Mouse (Mus musculus): ENCODE data around the gene Hcar2. TPM values are rescaled to one million over a fixed set of nuclear protein-coding genes. Genes with fewer than 3 reads are reported as not detected.

Hcar2 gene
- total RNA-seq (2015) = 2.7 and 11.6 TPM in 2 replicates
- total RNA-seq (2017) = 1.3 and 4.0 TPM in 2 replicates

DNA sequence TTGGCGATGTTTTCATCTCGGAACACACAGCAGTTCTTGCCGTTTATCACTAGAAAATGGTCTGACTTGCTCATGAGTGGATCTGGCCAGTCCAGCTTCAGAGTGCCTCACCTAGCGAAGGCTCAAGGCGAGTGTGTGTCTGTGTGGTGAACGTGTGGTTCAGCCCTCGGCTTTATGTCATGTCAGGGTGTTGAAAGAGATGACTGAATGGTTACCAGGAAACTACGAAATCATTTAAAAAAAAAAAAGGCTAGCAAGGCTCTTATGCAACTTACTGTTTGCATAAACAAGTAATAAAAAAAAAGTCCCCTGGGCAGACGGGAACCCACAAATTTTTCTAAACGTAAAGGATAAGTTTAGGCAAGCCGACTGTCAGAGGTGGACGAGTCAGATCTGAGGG lies at the start of gene Hcar2:
Gene Hcar2, minus strand, starts transcription at position 135 of the 400 bp plus-strand sequence.
- ATAC-seq (replicated peaks; ENCODE audit: poor library complexity) = peak; percentile 87

DNA sequence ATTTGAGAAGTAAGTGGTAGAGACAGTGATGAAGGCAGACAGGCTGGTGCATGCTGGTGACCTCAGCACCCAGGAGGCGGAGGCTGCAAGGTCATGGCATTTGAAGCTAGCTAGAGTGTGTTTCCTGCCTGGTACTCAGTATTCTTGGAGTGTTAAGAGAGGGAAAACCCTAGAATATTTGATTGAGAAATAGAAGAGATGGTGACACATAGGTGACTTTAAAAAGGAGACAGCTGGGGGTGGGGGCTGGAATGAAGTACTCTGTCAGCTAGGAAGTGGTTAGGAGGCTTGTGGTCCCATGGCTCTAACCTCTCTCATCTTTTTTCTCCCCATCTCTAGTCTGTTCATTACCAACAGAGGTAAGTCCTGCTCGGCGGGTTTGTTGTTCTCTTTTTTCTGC lies 49.6 kb upstream of the Hcar2 start:
- no peak for ATAC-seq (replicated peaks; ENCODE audit: poor library complexity)

DNA sequence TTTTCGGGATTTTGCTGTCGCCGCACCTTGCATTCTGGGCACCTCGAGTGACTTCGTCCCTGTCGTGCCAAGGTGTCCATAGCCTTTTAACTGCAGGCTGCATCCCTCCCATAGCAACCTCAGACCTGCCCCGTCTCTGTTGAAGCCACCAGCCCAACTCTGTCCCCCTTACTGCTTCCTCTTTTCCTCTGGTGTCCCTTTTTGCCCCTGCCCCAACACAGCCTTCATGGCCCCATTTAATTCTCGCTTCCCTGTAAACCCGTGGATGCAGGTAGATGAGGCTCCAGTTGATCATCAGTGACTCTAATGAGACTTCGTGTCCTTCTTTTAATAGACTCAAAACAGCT lies 42.3 kb upstream of the Hcar2 start:
- ATAC-seq (replicated peaks; ENCODE audit: poor library complexity) = 0 out of 2 replicates have a peak, but pooled peaks have one; percentile 9

DNA sequence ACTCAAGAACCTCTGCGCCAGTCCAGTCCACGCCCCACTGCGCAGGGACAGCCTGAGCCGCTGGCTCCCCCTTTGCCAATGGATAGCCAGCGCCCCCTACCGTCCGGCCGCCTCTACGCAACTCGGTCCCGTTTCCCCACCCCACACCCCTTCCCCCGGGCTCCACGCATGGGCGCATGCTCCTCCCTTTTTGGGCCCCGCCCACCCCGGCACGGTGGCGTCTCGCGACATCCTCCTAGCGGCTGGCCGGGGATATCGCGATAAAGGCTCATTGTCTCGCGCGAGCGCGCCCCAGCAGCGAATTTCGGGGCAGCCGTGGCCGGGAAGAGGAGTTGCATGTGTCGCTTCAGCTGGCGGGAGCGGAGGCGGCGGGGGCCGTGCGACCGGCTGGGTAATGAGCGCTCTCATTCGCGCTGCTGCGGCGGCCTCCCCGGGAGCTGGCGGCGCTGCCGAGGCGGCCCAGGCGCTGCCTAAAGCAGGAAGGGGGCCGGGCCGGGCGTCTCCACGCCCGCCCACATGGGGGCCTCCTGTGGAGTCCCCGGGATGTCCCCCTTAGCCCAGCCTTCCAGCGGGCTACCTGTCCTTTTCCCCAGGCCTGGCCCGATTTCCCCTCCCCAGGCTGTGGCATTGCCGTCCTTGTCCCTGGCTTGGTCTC lies 41.8 kb upstream of the Hcar2 start, which contains the start of gene Denr:
Gene Denr, plus strand, starts transcription at position 200 of the 655 bp plus-strand sequence.
- peak; percentile 97 for ATAC-seq (replicated peaks; ENCODE audit: poor library complexity)

DNA sequence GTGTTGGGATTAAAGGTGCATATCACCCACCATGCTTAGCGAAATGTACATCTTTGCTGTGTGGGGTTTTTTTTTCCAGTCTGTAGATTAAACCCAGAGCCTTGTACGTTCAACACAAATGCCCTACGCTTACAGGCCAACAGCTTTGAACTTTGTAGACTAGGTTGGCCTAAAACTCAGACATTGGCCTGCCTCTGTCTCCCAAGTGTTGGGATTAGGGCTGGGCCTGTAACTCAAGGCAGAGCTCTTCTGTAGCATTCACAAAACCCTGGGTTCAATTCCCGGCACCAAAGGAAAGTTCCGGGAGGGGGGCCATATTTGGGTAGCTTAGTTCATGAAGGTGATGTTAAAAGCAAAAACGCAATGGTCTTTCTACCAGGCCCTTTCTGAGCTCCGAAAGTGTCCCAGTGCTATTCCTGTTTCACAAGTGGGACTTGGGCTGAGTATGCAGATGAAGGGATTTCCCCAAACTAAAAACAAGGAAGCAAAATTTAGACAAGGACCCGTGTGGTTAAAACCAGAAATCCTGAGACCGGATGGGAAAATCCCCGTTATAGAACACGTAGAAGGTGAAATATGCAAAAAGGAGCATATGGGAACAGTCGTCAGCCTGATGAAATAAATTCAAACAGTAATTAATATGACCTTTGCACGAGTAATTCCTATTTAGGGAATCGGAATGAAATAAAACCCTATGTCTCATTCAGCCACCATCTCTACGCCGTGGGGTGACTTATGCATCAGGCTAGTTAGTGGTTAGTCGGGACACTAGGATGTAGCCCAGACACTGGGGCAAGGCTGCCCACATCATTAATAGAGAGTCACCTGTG lies 41.1 kb upstream of the Hcar2 start:
- ATAC-seq (replicated peaks; ENCODE audit: poor library complexity) = no peak

DNA sequence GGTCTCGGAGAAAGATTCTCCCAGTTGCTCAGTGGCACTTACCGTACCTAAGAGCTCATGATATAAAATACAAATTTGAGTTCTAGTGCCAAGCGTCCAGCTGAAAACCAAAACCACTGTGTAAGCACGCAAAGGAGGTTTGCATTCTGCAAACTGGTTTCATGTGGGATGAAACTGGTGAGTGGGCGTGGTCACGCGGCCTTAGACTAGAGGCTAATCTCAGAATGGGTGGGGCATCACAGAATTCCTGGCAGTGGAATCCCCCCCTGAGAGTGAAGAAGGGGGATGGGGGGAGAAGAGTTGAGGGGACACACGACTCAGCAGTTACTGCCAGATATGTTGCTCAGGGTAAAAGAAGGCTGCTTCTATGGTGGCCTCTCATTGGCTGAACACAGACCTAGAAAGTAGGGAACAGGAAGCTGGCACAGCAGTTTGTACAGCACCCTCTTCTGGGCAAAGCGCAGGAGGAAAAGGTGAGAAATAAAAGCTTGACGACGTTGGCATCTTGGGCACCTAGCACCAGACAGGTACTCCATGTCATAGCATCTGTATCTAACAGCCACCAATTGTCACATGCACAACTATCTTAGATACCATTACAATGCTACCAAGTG lies 38.9 kb upstream of the Hcar2 start:
- no peak for ATAC-seq (replicated peaks; ENCODE audit: poor library complexity)

DNA sequence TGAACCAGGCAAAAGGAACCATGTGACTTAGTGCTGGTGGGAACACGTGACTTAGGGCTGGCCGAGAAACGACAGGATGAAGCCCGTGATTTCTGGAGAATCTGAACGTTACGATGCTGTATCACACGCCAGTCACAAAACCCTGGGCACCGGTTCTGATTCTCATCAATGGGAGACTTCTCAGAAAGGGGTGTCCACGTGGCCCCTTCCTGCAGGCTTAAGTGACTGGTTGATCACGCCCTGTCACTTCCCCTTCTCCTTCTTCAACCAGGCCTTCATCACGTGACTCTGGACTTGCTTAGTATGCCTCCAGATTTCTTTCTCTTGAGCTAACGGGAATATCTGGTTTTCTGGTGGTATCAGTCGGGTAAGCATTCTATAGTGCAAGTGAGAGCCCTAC lies 32.1 kb upstream of the Hcar2 start:
- ATAC-seq (replicated peaks; ENCODE audit: poor library complexity) = peak; percentile 66

DNA sequence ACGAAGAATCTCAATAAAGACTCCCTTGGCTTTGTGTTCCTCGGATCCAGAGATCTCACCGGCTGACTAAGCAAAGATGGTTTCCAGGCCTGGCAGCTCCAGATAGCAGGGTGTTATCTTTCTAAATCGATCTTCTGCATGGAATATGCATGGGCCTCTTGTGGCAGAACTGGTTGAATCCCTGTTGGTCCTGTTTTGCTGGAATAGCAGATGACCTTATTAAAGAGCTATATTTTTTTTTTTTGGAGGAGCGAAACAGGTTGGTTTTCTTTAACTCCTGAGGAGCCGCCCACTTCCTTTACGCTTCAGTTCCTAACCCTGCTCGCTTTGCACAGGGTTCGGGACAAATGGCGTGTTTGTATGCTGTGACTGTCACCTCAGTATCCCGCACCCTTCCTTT lies 31.1 kb upstream of the Hcar2 start:
- ATAC-seq (replicated peaks; ENCODE audit: poor library complexity) = no peak

DNA sequence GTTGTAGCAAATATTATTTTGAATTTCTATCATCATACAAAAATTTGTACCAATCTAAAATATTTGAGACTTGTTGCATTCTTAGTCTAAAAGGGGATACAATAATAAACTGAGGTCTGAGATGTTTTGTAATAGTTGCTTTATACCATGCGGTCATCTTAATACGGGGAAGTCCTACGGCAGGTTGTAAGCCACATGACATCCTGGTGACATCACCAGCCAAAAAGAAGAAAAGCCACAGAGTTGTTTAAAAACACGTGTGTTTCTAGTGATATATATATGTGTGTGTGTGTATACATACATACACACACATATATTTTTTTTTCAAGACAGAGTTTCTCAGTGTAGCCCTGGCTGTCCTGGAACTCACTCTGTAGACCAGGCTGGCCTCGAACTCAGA lies 28.2 kb upstream of the Hcar2 start:
- ATAC-seq (replicated peaks; ENCODE audit: poor library complexity) = 0 out of 2 replicates have a peak, but pooled peaks have one; percentile 23

DNA sequence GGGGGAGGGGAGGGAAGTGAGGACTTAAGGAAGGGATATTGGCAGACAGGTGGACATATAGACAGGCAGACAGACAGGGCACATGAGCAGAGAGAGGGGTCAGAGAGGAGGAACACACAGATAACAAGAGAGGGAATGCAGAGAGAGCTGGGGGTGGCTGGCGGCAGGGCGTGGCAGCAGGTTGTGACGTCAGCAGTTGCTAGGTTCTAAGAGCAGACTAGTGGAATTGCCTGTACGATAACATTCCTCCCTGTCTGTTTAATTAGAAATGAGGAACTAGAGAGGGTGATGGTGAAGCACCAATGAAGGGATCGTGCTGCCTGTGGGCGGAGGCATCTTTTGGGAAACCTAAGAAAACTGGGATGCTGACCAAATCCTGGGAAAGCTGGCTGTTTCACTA lies 26.4 kb upstream of the Hcar2 start:
- ATAC-seq (replicated peaks; ENCODE audit: poor library complexity) = peak; percentile 95

DNA sequence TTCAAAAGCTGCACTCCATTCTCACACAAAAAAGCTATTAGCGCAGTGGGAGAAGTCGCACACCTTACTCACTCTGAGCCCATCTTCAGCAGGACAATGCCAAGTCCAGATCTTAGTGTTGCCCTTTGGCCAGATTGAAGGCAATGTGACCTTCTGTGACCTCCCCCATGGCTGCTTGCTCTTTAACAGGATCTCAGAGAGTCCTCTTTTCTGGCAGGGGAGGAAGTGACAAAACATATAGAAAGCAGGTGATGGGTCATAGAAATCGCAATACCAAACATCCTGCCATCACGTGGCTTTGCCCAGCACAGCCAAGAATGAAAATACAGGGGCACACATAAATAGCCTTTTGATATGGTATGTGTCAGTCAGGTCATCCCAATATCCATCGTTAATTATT lies 25.7 kb upstream of the Hcar2 start:
- ATAC-seq (replicated peaks; ENCODE audit: poor library complexity) = no peak

DNA sequence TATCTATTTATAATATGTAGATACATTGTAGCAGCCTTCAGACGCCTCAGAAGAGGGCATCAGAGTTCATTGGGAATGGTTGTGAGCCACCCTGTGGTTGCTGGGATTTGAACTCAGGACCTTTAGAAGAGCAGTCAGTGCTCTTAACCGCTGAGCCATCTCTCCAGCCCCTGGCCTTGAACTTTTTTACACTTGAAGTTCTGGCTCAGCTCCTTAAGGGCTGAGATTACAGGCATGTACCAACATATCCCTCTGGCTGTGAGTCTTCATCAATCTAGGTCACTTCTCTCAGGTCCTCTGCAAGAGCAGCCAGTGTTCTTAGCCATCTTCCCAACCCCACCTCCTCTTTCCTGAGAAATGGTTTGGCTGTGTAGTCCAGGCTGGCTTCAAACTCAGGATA lies 25.0 kb upstream of the Hcar2 start:
- ATAC-seq (replicated peaks; ENCODE audit: poor library complexity) = no peak

DNA sequence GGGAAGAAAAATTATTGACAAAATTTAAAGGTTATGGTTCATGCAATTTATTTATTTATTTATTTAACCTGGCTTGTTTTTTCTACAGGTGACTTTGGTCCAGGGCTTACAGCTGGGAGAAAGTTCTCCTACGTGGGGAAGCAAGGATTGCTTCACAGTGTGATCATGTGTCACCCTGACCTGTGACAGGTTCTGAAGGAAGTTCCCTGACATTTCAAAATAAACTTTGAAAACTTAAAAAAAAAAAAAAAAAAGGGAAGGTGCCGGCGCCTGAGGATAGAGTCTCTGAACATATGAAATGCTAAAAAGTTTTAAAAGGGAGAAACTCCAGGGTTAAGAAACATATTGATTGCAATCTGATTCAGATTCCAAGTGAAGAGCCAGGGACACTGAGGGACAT lies 21.1 kb upstream of the Hcar2 start:
- peak; percentile 63 for ATAC-seq (replicated peaks; ENCODE audit: poor library complexity)

DNA sequence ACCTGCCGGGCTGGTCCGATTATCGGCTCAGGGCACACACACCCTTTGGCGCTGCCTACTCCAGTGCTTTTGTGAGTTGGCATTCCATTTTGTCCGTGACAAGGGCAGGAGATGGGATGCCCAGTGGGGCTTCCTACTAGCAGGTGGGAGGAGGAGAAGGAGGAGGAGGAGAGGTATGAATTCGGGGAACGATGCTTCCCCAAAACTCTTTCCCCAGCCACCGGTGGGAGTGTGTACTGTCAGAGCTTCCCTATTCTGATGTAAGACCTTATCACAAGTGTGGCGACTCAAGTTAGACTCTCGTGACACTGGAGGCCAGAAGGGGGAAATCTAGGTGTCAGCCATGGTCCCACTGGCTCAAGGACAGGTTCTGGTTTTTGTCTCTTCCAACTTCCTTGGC lies 19.0 kb upstream of the Hcar2 start:
- peak; percentile 76 for ATAC-seq (replicated peaks; ENCODE audit: poor library complexity)

DNA sequence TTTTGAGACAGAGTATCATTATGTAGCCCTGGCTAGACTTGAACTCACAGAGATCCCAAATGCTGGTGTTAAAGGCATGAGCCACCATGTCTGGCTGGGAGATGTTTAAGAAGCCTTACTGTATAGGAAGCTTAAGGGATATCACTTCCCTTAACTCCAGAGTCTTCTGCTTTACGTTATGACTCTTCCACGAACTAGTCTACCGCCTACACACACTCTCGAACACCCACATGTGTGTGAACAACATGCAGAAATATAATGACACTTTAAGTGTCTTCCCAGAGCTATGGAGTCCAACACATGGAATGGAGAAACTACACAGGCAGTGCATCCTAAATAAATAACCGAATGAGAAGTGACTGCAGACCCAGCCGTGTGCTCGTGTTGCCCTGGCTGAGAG lies 18.6 kb upstream of the Hcar2 start:
- ATAC-seq (replicated peaks; ENCODE audit: poor library complexity) = no peak

DNA sequence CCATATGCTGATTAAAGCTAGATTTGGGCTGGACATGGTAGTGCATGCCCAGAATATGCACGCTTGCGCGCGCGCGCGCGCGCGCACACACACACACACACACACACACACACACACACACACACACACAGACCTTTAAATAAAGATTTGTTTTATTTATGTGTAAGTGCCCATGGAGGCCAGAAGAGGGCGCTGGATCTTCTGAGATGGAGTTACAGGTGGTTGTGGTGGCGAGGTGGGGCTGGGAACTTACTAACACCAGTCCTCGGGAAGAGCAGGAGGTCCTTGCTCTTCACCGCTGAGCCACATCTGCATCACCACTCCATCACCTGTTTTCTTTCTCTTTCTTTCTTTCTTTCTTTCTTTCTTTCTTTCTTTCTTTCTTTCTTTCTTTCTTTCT lies 15.5 kb upstream of the Hcar2 start:
- no peak for ATAC-seq (replicated peaks; ENCODE audit: poor library complexity)

DNA sequence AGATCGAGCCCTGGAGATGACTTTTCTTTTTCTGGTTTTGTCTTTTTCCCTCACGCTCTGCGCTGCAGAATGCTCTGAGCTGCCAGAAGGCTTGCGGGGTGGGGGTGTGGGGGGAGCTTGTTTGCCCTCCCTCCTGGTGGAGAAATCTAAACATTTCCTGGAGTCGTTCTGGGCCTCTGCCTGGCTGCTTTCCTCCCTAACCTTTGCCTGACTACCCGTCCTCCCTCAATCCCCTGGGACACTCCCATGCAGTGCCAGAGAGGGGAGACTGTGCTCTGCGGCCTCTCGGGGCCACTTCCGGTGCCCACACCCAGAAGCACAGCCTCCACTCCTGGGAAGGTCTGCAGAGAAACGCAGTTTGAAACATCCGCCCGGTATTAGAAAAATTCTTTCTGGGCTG lies 14.6 kb upstream of the Hcar2 start, which contains the start of gene Hcar1:
Gene Hcar1, minus strand, starts transcription at position 93 of the 400 bp plus-strand sequence.
- ATAC-seq (replicated peaks; ENCODE audit: poor library complexity) = no peak

DNA sequence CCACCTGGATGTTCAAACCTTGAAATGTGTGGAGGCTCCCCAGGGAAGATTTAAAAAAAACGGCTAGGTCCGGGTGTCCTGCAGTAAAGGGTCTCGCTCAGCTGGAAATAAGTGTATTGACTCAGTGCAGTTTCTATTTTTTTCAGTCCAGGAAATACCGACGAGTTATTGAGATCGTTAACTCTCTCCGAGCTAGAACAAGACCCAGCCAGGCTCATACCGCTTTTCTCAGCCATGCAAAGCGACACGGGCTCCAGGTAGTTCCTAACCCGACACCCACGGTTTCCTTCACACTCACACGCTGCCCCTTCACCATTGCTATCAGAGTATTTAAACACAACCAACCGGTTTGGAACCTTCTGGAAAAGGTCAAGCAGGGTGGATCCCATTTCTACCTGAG lies 12.8 kb upstream of the Hcar2 start:
- ATAC-seq (replicated peaks; ENCODE audit: poor library complexity) = no peak

DNA sequence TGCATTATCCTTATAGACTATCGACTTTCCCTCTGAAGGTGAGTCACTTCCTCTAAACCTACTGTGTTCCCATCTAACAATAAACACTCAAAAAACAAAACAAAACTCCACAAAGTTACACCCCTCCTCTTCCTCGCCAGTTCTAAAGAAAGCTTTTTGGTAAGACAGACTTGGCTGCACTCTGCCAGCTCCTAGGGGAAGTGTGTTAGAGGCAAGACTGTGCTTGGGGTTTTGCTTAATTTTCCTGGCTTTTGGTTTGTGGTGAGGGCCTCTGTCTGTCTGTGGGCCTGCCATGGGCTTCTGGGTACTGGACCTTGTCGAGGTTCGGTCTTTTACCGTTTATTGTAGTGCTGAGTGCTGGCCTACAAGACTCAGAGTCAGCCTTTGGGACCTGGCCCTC lies 8.9 kb upstream of the Hcar2 start:
- ATAC-seq (replicated peaks; ENCODE audit: poor library complexity) = 0 out of 2 replicates have a peak, but pooled peaks have one; percentile 9

DNA sequence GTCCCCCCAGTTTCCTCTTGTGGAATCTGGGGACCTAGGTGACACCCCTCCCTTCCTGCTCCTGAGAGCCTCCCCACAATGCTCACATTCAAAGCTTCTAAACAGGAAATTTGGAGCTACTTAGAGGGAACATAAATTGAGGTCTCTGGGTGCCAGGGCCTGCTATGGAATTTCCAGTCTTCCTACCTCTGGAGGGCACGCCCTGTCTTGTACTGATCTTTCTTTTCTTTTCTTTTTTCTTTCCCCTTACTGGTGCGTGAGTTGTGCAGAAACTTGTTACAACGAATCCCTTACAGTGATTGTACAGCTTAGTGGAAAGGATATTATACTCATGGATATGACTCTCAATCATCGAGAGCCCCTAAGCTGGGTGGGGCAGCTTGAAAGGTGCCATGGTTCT lies 4.3 kb upstream of the Hcar2 start:
- ATAC-seq (replicated peaks; ENCODE audit: poor library complexity) = no peak

DNA sequence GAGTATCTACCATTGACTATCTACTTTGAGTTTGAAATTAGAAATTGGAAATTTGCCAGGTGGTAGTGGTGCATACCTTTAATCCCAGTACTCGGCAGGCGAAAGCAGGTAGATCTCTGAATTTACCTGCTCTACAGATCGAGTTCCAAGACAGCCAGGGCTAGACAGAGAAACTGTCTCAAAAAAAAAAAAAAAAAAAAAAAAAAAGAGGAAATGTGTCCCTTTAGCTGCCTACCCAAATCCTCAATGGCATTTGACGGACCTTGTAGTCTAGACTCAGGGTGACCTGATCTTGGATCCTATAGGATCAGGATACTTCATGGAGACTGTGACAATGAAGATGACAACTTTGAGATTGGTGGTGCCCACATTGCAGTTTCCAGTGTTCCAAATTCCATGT lies 1.2 kb upstream of the Hcar2 start:
- no peak for ATAC-seq (replicated peaks; ENCODE audit: poor library complexity)

DNA sequence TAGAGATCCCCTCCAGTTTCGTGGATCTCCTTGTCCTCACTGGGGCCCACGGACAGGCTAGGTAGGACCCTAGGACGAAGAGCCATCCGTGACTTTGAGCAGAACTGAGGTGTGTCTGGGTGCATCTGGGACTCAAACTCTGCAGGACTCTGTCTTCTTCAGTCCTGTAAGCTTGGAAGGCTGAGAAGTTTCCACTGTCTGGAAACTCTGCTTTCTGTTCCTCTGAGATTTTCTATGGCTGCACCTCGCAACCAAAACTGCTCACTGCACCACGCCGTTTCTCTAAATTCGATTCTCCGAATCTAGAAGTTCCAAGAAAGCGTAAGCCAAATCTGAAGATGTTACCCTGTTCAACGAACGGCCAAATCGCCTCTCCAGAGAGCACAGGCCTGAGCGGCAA lies 1.4 kb downstream of the Hcar2 start:
- ATAC-seq (replicated peaks; ENCODE audit: poor library complexity) = no peak
